Mouse (Mus musculus) left cerebral cortex, postnatal 36 days (tissue): ENCODE data around the gene Hivep3. TPM values are rescaled to one million over a fixed set of nuclear protein-coding genes. Genes with fewer than 3 reads are reported as not detected.

Experiments
- DNase-seq, 2 experiments: peaks; one replicate each; pipeline ENCODE4 v3.0.0; 2021 to 2022; ENCODE audit warnings: low spot score in 2 of 2, mixed read lengths in 1 of 2
- intact Hi-C: fragments of 180-260 bp; cut with DNase I; formaldehyde crosslinking; loops from one replicate; pipeline ENCODE4 v1.15.1; 2025
- total RNA-seq, 2 experiments: library from RNA; stranded (reverse); gene quantifications; 2 replicates each; pipeline ENCODE4 v1.2.3; 2021

Gene Hivep3
- total RNA-seq, 2 experiments from 2014 or later: 50.5 to 64.8 TPM

- intact Hi-C loops: loop anchor here (10.0 kb wide), 1 partner anchor 144 kb away; no protein-coding TSS in a partner anchor
- no peak for DNase-seq
These were observed 225.7 kb downstream of the Hivep3 start for GRCm38 (mm10) chr4:119959293-119959692.

- DNase-seq: no peak
- intact Hi-C loops: loop anchor here (10.0 kb wide), 2 partner anchors 145 kb away; no protein-coding TSS in a partner anchor
These were observed 226.3 kb downstream of the Hivep3 start for GRCm38 (mm10) chr4:119959873-119960272.

- no peak for DNase-seq
- intact Hi-C loops: loop anchor here (10.0 kb wide), 1 partner anchor 144 kb away; no protein-coding TSS in a partner anchor
These were observed 226.9 kb downstream of the Hivep3 start for GRCm38 (mm10) chr4:119960523-119960922.

- DNase-seq: no peak
- intact Hi-C loops: loop anchor here (10.0 kb wide), 1 partner anchor 144 kb away; no protein-coding TSS in a partner anchor
These were observed 227.6 kb downstream of the Hivep3 start for GRCm38 (mm10) chr4:119961164-119961563.

- intact Hi-C loops: loop anchor here (10.0 kb wide), 1 partner anchor 143 kb away; no protein-coding TSS in a partner anchor
- no peak for DNase-seq
These were observed 228.5 kb downstream of the Hivep3 start for GRCm38 (mm10) chr4:119962066-119962465.

GRCm38 (mm10) chr4:119966105-119967072 lies 232.8 kb downstream of the Hivep3 start:
- DNase-seq: peak; percentile 77 to 78
- intact Hi-C loops: loop anchor here (2.0 to 10.0 kb wide), 4 partner anchors 18 to 138 kb away; no protein-coding TSS in a partner anchor

- intact Hi-C loops: loop anchor here (2.0 to 10.0 kb wide), 4 partner anchors 18 to 138 kb away; no protein-coding TSS in a partner anchor
- no peak for DNase-seq
These were observed 233.6 kb downstream of the Hivep3 start for GRCm38 (mm10) chr4:119967073-119967608.

GRCm38 (mm10) chr4:119967636-119968035 lies 234.1 kb downstream of the Hivep3 start:
- intact Hi-C loops: loop anchor here (2.0 to 10.0 kb wide), 4 partner anchors 19 to 137 kb away; no protein-coding TSS in a partner anchor
- DNase-seq: no peak

- DNase-seq: no peak
- intact Hi-C loops: loop anchor here (5.0 to 10.0 kb wide), 3 partner anchors 36 to 137 kb away; no protein-coding TSS in a partner anchor
These were observed 234.5 kb downstream of the Hivep3 start for GRCm38 (mm10) chr4:119968071-119968470.

- intact Hi-C loops: loop anchor here (5.0 to 10.0 kb wide), 3 partner anchors 37 to 136 kb away; no protein-coding TSS in a partner anchor
- no peak for DNase-seq
These were observed 235.3 kb downstream of the Hivep3 start for GRCm38 (mm10) chr4:119968887-119969286.

GRCm38 (mm10) chr4:119970166-119970565 lies 236.6 kb downstream of the Hivep3 start:
- DNase-seq: peak; percentile 82 to 84
- intact Hi-C loops: loop anchor here (2.0 kb wide), 1 partner anchor 55 kb away; no protein-coding TSS in a partner anchor

- intact Hi-C loops: no loop called here
- no peak for DNase-seq
These were observed 238.8 kb downstream of the Hivep3 start for GRCm38 (mm10) chr4:119972375-119972774.

GRCm38 (mm10) chr4:119973729-119974605 lies 240.4 kb downstream of the Hivep3 start:
- no peak for DNase-seq
- intact Hi-C loops: no loop called here

GRCm38 (mm10) chr4:119975242-119975641 lies 241.7 kb downstream of the Hivep3 start:
- intact Hi-C loops: no loop called here
- no peak for DNase-seq

- intact Hi-C loops: no loop called here
- no peak for DNase-seq
These were observed 242.2 kb downstream of the Hivep3 start for GRCm38 (mm10) chr4:119975822-119976221.

GRCm38 (mm10) chr4:119976428-119977168 lies 243.0 kb downstream of the Hivep3 start:
- DNase-seq: no peak
- intact Hi-C loops: no loop called here

- intact Hi-C loops: no loop called here
- no peak for DNase-seq
These were observed 244.4 kb downstream of the Hivep3 start for GRCm38 (mm10) chr4:119977817-119978491.
